Mouse (Mus musculus): Measurements from ENCODE around the gene Ugcg. TPM values are rescaled to one million over a fixed set of nuclear protein-coding genes. Genes with fewer than 3 reads are reported as not detected.

Ugcg gene
- 100 to 1,000 TPM; 118 to 125 TPM for total RNA-seq (2023)

GRCm38 (mm10) chr4:59188802-59189545 is at the start of gene Ugcg:
TSS of gene Ugcg (plus strand) at chr4:59189257.

Other genes starting within 250 kb of the Ugcg start
- not detected for gene Zkscan16, start 245.6 kb upstream of the Ugcg start, total RNA-seq (2023)
- gene Ptgr1, start 202.1 kb upstream of the Ugcg start, total RNA-seq (2023), result 1 to 10 TPM in 1 of 2 experiments, under 1 TPM in 1; 0.80 to 1.2 TPM
- 10 to 100 TPM; 10.1 to 12.4 TPM for gene Dnajc25, start 194.2 kb upstream of the Ugcg start, total RNA-seq (2023)
- gene Gm20503, start 186.0 kb upstream of the Ugcg start, total RNA-seq (2023), result 1 to 10 TPM in 1 of 2 experiments, not detected in 1; 6.7 TPM
- 10 to 100 TPM; 52.8 to 71.4 TPM for gene Gng10, start 154.2 kb upstream of the Ugcg start, total RNA-seq (2023)
- not detected for gene AI481877, start 50.3 kb upstream of the Ugcg start, total RNA-seq (2023)
- gene Susd1, start 249.4 kb downstream of the Ugcg start, total RNA-seq (2023), result 10 to 100 TPM; 86.2 to 87.3 TPM